Mouse (Mus musculus) heart, postnatal 0 days (tissue): ENCODE measurements at regions not wholly inside any gene's neighbourhood (a gene's known extent, or its start where the extent isn't known, plus 50 kb on each side); places are given as distances from the start of the nearest gene placed in this dataset.

Experiments used
- CTCF ChIP-seq: IDR thresholded peaks from 2 replicates; pipeline ENCODE4 v1.5.1; 2016; ENCODE audit warnings: antibody characterized with exemption, control low read depth, low read depth
- EP300 ChIP-seq: IDR thresholded peaks from 2 replicates; pipeline ENCODE4 v1.6.1; 2016; ENCODE audit warnings: antibody characterized with exemption, low read depth

- TF ChIP-seq EP300 (no peak), CTCF (no peak)
Measured at GRCm38 (mm10) chr12:52435795-52436211, 68.0 kb upstream of the Arhgap5 start.
